Mouse (Mus musculus) c-Kit-negative CD71-positive TER-119-positive erythroid progenitor cells, embryonic 14.5 days (primary cell): ENCODE results near the gene Hist3h2ba.
A peak's percentile ranks its signal among the peaks of the same experiment; 100 is the strongest.
"Not testable (repeated sequence)": the region's sequence is repeated elsewhere in the genome, so short reads cannot be mapped to it uniquely, and the experiment has no call there.

Experiments used
- DNase-seq: peaks from one replicate; pipeline ENCODE4 v3.0.0-alpha.2; 2013; ENCODE audit warnings: low read depth, low spot score

The Hist3h2ba gene

GRCm38 (mm10) chr11:58938322-58939087 is 10.2 kb upstream of the Hist3h2ba start, which contains the start of gene Rnf187:
Gene Rnf187 (minus strand): TSS chr11:58938916.
- DNase-seq = peak; percentile 70

- DNase-seq = no peak
These were observed 9.7 kb upstream of the Hist3h2ba start for GRCm38 (mm10) chr11:58939088-58939439.

GRCm38 (mm10) chr11:58944136-58944535 is 4.6 kb upstream of the Hist3h2ba start:
- DNase-seq = no peak

GRCm38 (mm10) chr11:58947306-58947705 is 1.4 kb upstream of the Hist3h2ba start:
- DNase-seq = no peak

GRCm38 (mm10) chr11:58947798-58948528 is 757 bp upstream of the Hist3h2ba start:
- no peak for DNase-seq

- DNase-seq = no peak
These were observed 1.0 kb downstream of the Hist3h2ba start for GRCm38 (mm10) chr11:58949480-58950431.

GRCm38 (mm10) chr11:58951210-58951609 is 2.5 kb downstream of the Hist3h2ba start:
- no peak for DNase-seq

- no peak for DNase-seq
These were observed 4.8 kb downstream of the Hist3h2ba start for GRCm38 (mm10) chr11:58953351-58954169.

GRCm38 (mm10) chr11:58954170-58954419 is 5.4 kb downstream of the Hist3h2ba start:
- DNase-seq = not testable (repeated sequence)

- DNase-seq = peak; percentile 93
These were observed 5.9 kb downstream of the Hist3h2ba start, which contains the start of the genes Hist3h2a and Trim17 for GRCm38 (mm10) chr11:58954420-58955142. Gene Hist3h2a (plus strand): TSS chr11:58954685. Gene Trim17 (plus strand): TSS chr11:58954685.

- DNase-seq = no peak
These were observed 6.6 kb downstream of the Hist3h2ba start for GRCm38 (mm10) chr11:58955143-58955867.

- no peak for DNase-seq
These were observed 7.1 kb downstream of the Hist3h2ba start for GRCm38 (mm10) chr11:58955868-58956257.

- DNase-seq = no peak
These were observed 8.7 kb downstream of the Hist3h2ba start for GRCm38 (mm10) chr11:58957226-58957914.

- no peak for DNase-seq
These were observed 9.8 kb downstream of the Hist3h2ba start for GRCm38 (mm10) chr11:58958536-58958935.

- DNase-seq = no peak
These were observed 10.6 kb downstream of the Hist3h2ba start for GRCm38 (mm10) chr11:58959186-58959825.

- peak; percentile 83 for DNase-seq
These were observed 11.3 kb downstream of the Hist3h2ba start for GRCm38 (mm10) chr11:58959921-58960465.

- no peak for DNase-seq
These were observed 12.9 kb downstream of the Hist3h2ba start for GRCm38 (mm10) chr11:58961364-58962177.
